Mouse (Mus musculus) MEL (cell line): Measurements from ENCODE around the gene Slc35b2. TPM values are rescaled to one million over a fixed set of nuclear protein-coding genes. Genes with fewer than 3 reads are reported as not detected.

ENCODE experiments used
- DNase-seq: peaks from one replicate; pipeline ENCODE4 v3.0.0; 2011; ENCODE audit warnings: low read depth, low spot score
- H3K27ac ChIP-seq: 2 replicates; pipeline ENCODE4 v1.5.1; 2012; ENCODE audit warnings: low read depth, mild to moderate bottlenecking, control low read depth, low read length, moderate library complexity; ENCODE audit not compliant: control insufficient read depth
- H3K27me3 ChIP-seq, 2 experiments: fragments of 150-350 bp in 1 of 2; sonication (generic) in 1 of 2; 2 replicates each; pipeline ENCODE4 v1.6.1; 2012; ENCODE audit warnings: low read length in 2 of 2, mild to moderate bottlenecking in 2 of 2, improper control_type of control experiment in 1 of 2, moderate library complexity in 1 of 2; ENCODE audit not compliant: insufficient read depth in 2 of 2, control insufficient read depth in 1 of 2
- H3K36me3 ChIP-seq, 2 experiments: 2 replicates each; pipeline ENCODE4 v1.6.1; 2012 to 2014; ENCODE audit warnings: low read length in 2 of 2, improper control_type of control experiment in 1 of 2, inconsistent platforms in 1 of 2, mild to moderate bottlenecking in 1 of 2; ENCODE audit not compliant: insufficient read depth in 2 of 2, control insufficient read depth in 1 of 2
- H3K4me1 ChIP-seq, 2 experiments: fragments of 150-350 bp in 1 of 2; sonication (generic) in 1 of 2; 2 replicates each; pipeline ENCODE4 v1.6.1; 2012; ENCODE audit warnings: low read length in 2 of 2, improper control_type of control experiment in 1 of 2, mild to moderate bottlenecking in 1 of 2; ENCODE audit not compliant: insufficient read depth in 2 of 2, control insufficient read depth in 1 of 2
- H3K4me3 ChIP-seq, 2 experiments: fragments of 150-350 bp in 1 of 2; sonication (generic) in 1 of 2; 2 replicates each; pipeline ENCODE4 v1.5.1; 2012; ENCODE audit warnings: low read depth in 2 of 2, low read length in 2 of 2, mild to moderate bottlenecking in 2 of 2, moderate library complexity in 2 of 2, control low read depth in 1 of 2, improper control_type of control experiment in 1 of 2; ENCODE audit not compliant: control insufficient read depth in 1 of 2, insufficient read depth in 1 of 2
- H3K79me2 ChIP-seq: 2 replicates; pipeline ENCODE4 v1.6.1; 2012; ENCODE audit warnings: mild to moderate bottlenecking, low read length, moderate library complexity; ENCODE audit not compliant: control insufficient read depth, poor library complexity, insufficient read depth
- H3K9ac ChIP-seq: 2 replicates; pipeline ENCODE4 v1.6.1; 2012; ENCODE audit warnings: low read depth, mild to moderate bottlenecking, control low read depth, low read length, moderate library complexity; ENCODE audit not compliant: control insufficient read depth, poor library complexity, severe bottlenecking
- H3K9me3 ChIP-seq: fragments of 150-350 bp; sonication (generic); replicated peaks from 2 replicates; pipeline ENCODE4 v1.6.1; 2012; ENCODE audit warnings: mild to moderate bottlenecking, low read length, improper control_type of control experiment, moderate library complexity; ENCODE audit not compliant: insufficient read depth
- CTCF ChIP-seq, 3 experiments: IDR thresholded peaks in 2 of 3; conservative IDR thresholded peaks in 1 of 3; 2 replicates each; pipeline ENCODE4 v1.5.1; 2011 to 2012; ENCODE audit warnings: low read length in 3 of 3, low read depth in 2 of 3, mild to moderate bottlenecking in 2 of 3, improper control_type of control experiment in 1 of 3, inconsistent platforms in 1 of 3, mixed read lengths in 1 of 3, moderate library complexity in 1 of 3; ENCODE audit not compliant: control insufficient read depth in 1 of 3, insufficient read depth in 1 of 3, poor library complexity in 1 of 3, severe bottlenecking in 1 of 3
- EP300 ChIP-seq, 2 experiments: IDR thresholded peaks; 2 replicates each; pipeline ENCODE4 v1.6.1; 2011; ENCODE audit warnings: improper control_type of control experiment in 2 of 2, low read length in 2 of 2, low read depth in 1 of 2, mild to moderate bottlenecking in 1 of 2
- ETS1 ChIP-seq: IDR thresholded peaks from 2 replicates; pipeline ENCODE4 v1.6.1; 2012; ENCODE audit warnings: low read depth, mild to moderate bottlenecking, inconsistent platforms, low read length, improper control_type of control experiment, moderate library complexity
- GABPA ChIP-seq: IDR thresholded peaks from 2 replicates; pipeline ENCODE4 v1.6.1; 2012; ENCODE audit warnings: low read depth, mild to moderate bottlenecking, inconsistent platforms, low read length, improper control_type of control experiment, moderate library complexity
- HCFC1 ChIP-seq: IDR thresholded peaks from 2 replicates; pipeline ENCODE4 v1.6.1; 2012; ENCODE audit warnings: low read depth, mild to moderate bottlenecking, inconsistent platforms, low read length, improper control_type of control experiment, moderate library complexity
- MYB ChIP-seq: IDR thresholded peaks from 2 replicates; pipeline ENCODE4 v1.6.1; 2011; ENCODE audit warnings: mild to moderate bottlenecking, low read depth, low read length, improper control_type of control experiment
- NELFE ChIP-seq: IDR thresholded peaks from 2 replicates; pipeline ENCODE4 v1.6.1; 2011; ENCODE audit warnings: low read depth, low read length, improper control_type of control experiment
- POLR2AphosphoS5 ChIP-seq: IDR thresholded peaks from 2 replicates; pipeline ENCODE4 v1.6.1; 2012; ENCODE audit warnings: low read depth, borderline replicate concordance, mild to moderate bottlenecking, inconsistent platforms, low read length, moderate library complexity, mixed read lengths
- SMC3 ChIP-seq: IDR thresholded peaks from 2 replicates; pipeline ENCODE4 v1.6.1; 2011; ENCODE audit warnings: low read depth, low read length, improper control_type of control experiment
- TBP ChIP-seq: IDR thresholded peaks from 2 replicates; pipeline ENCODE4 v1.8.0; 2011; ENCODE audit warnings: low read depth, low read length, improper control_type of control experiment
- USF2 ChIP-seq, 2 experiments: IDR thresholded peaks; 2 replicates each; pipeline ENCODE4 v1.6.1; 2011 to 2012; ENCODE audit warnings: improper control_type of control experiment in 2 of 2, low read length in 2 of 2, borderline replicate concordance in 1 of 2, inconsistent platforms in 1 of 2, low read depth in 1 of 2, mild to moderate bottlenecking in 1 of 2; ENCODE audit not compliant: insufficient read depth in 1 of 2
- ZC3H11A ChIP-seq: IDR thresholded peaks from 2 replicates; pipeline ENCODE4 v1.6.1; 2012; ENCODE audit warnings: low read depth, mild to moderate bottlenecking, inconsistent platforms, low read length, improper control_type of control experiment
- polyA plus RNA-seq, 2 experiments: library from polyadenylated mRNA; stranded (reverse) in 1 of 2; unstranded in 1 of 2; fragments of >175 nt in 1 of 2; fragments of >200 nt in 1 of 2; gene quantifications; 2 replicates each; pipeline versions ENCODE4 v1.2.1 to v1.2.4; 2012; ENCODE audit warnings: low replicate concordance in 2 of 2, low read depth in 1 of 2; ENCODE audit not compliant: insufficient read length in 2 of 2, insufficient read depth in 1 of 2, missing spikeins in 1 of 2
- total RNA-seq: library from RNA; depleted of rRNA; stranded (reverse); fragments of 300-350 nt; gene quantifications from 2 replicates; pipeline ENCODE4 v1.2.3, GENCODE M21; 2012

The Slc35b2 gene
- total and polyA plus RNA-seq, 3 experiments, result 81.7 to 111 TPM; not detected in 1

DNA sequence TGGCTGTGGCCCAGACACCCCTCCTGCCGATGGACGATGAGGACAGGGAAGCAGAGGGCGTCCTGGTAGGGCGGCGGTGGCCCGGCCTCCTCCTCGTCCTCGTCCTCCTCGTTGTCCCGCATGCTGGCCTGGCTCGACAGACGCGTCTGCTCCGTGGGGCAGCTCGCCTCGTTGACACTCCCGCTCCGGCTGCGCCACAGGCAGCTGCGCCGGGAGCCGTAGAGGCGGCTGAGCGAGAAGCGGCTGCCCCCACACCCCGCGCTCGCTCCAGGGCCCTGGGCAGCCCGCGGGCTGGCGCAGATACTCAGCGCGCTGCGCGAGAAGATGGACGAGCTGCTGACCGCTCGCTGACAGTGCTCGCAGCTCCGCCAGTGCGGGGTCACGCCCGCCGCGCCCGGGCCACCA is 18.8 kb upstream of the Slc35b2 start:
- H3K9ac ChIP-seq, result no peak overlapping the region
- H3K36me3 ChIP-seq, result no peaks in the 10 kb centered on the region
- no peak for TF ChIP-seq POLR2AphosphoS5
- H3K4me3 ChIP-seq, result no peak overlapping the region
- no peak for DNase-seq
- no peak overlapping the region for H3K27ac ChIP-seq
- H3K9me3 ChIP-seq, result no peaks in the 10 kb centered on the region
- peaks cover 2% of the 10 kb centered on the region in 2 experiments; a peak in 3 of 4 replicates for H3K27me3 ChIP-seq
- H3K79me2 ChIP-seq, result no peaks in the 10 kb centered on the region
- H3K4me1 ChIP-seq, result peaks cover 0 to 8% of the 10 kb centered on the region in 2 experiments; a peak in 1 of 4 replicates

DNA sequence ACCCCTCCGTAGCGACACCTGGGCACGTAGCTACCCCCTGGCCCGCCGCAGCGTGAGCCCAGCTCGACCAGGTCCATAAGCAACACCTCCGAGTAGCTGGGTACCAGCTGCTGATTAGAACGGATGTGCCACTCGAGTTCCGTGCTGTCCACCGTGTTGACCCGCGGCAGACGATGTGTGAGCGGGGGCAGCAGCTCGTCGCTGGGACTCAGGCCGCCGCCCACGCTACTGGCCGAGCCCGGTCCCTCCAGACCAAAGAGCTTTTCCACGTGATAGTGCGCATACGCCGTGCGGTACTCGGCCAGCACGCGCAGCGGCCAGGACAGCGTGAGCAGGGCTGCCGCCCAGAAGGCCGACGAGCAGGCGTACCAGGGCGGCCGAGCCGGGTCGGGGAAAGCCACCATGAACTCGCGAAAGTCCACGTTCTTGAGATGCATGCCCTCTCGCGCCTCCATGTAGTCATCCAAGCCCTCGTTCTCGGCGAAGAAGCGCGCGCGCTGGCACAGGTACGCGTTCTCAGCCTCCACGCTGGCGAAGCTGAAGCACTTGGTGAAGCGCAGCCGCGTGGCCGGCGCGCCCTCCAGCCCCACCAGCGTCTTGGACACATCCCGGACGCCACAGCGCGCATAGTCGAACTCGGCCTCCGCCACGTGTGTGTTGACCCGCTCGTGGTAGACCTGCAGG is 18.3 kb upstream of the Slc35b2 start:
- Histone ChIP-seq H3K9me3 (no peaks in the 10 kb centered on the region), H3K27me3 (peaks cover 2% of the 10 kb centered on the region in 2 experiments; a peak in 2 of 4 replicates), H3K9ac (no peak overlapping the region), H3K4me3 (no peak overlapping the region), H3K4me1 (peaks cover 0 to 8% of the 10 kb centered on the region in 2 experiments; a peak in 1 of 4 replicates), H3K36me3 (no peaks in the 10 kb centered on the region), H3K79me2 (no peaks in the 10 kb centered on the region), H3K27ac (no peak overlapping the region)
- no peak for DNase-seq
- TF ChIP-seq GABPA (no peak), TBP (no peak), SMC3 (no peak)
- TF ChIP-seq, all 39 proteins: peak for 0

DNA sequence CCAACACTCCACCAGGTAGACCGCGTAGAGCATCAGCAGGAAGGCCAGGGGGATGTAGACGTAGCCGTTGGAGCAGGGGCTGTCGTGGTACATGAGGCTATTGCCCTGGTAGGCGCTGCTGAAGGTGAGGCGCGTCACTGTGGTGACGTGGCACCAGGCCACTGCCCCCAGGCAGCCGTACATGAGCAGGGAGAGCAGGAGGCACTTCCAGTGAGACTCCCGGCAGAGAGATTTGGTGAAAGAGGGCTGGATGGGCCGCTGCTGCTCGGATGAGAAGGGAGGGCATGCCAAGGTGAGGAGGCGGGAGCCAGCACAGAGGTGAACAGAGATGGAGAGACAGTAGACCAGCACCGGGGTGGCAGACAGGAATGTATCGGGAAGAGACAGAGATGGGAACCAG is 16.7 kb upstream of the Slc35b2 start:
- Histone ChIP-seq H3K27me3 (peaks cover 2 to 4% of the 10 kb centered on the region in 2 experiments; a peak in 3 of 4 replicates), H3K4me3 (no peak overlapping the region), H3K9ac (no peak overlapping the region), H3K79me2 (no peaks in the 10 kb centered on the region), H3K9me3 (no peaks in the 10 kb centered on the region), H3K4me1 (peaks cover 0 to 10% of the 10 kb centered on the region in 2 experiments; a peak in 1 of 4 replicates), H3K27ac (no peak overlapping the region), H3K36me3 (no peaks in the 10 kb centered on the region)
- DNase-seq, result no peak
- TF ChIP-seq NELFE (no peak), CTCF (IDR thresholded peaks at IDR 0.05 in 2 of 3, conservative IDR thresholded peaks at IDR 0.05 in 1 of 3; ENCODE audit: control insufficient read depth in 1 of 3, insufficient read depth in 1 of 3, low read depth in 2 of 3, low read length in 3 of 3, poor library complexity in 1 of 3, severe bottlenecking in 1 of 3) (no peak), ETS1 (no peak), MYB (no peak), POLR2AphosphoS5 (no peak), USF2 (IDR thresholded peaks at IDR 0.05; ENCODE audit: borderline replicate concordance in 1 of 2, insufficient read depth in 1 of 2, low read depth in 1 of 2, low read length in 2 of 2) (no peak), SMC3 (no peak), HCFC1 (no peak), EP300 (IDR thresholded peaks at IDR 0.05; ENCODE audit: low read depth in 1 of 2, low read length in 2 of 2) (no peak), ZC3H11A (no peak)
